Mouse (Mus musculus): Measurements from ENCODE around the gene Trappc6b. TPM values are rescaled to one million over a fixed set of nuclear protein-coding genes. Genes with fewer than 3 reads are reported as not detected.
A peak's percentile ranks its signal among the peaks of the same experiment; 100 is the strongest.

Gene Trappc6b
- polyA plus RNA-seq, 1 experiment from 2014 or later: 90.5 TPM

DNA sequence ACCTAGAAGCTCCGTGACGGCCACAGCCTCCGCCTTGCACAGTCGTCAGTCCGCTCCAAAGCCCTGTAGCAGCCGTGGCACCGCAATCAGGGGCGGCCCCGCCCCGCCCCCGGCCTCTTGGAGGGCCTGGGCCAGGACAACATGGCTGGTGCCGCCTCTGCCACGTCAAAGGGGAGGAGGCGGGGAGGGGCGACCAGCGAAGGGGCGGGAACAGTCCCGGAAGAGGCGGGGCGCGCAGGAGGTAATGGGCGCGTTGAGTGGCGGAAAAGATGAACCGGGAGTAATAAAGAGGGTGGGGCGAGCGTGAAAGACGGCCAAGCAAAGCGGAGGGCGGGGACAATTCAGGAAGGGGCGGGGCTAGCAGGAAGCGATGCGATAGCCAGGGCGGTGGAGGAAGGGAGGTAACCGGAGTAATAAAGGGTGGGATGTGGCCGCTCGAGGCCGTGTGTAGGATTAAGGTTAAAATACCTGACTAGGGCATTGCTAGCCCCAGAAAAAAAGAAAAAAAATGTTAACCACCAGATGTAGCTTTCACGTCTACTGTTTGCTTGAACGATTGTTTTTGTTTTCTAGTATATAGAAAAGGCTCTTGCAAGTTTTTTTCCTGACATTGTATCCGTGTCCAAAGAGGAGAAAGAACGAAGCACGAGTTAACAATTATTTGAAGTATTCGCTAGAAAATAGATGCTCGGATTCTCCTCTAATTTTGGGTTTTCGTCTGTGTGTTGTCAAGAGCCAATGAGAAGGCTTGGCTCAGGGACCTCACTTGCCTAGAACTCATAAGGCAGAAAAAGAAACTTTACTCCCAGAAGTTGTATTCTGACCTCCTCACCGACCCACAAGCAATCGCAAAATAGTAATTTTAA, 49.2 kb downstream of the Trappc6b start, which contains the start of gene Sec23a:
Gene Sec23a (minus strand): TSS at position 174 of the 866 bp plus-strand sequence.
- Histone ChIP-seq H3K9ac (ENCODE audit: low read length) (peak within 1 kb of the TSS; percentile 94), H3K9me3 (replicated peaks; ENCODE audit: control insufficient read depth, low read length) (no peaks in the 10 kb centered on the region), H3K27me3 (ENCODE audit: control insufficient read depth, insufficient read depth, low read length) (no peaks in the 10 kb centered on the region), H3K4me3 (replicated peaks; ENCODE audit: low read length) (peak within 1 kb of the TSS; percentile 92), H3K36me3 (ENCODE audit: control insufficient read depth, insufficient read depth, low read length) (no peaks in the 10 kb centered on the region), H3K4me2 (ENCODE audit: low read depth, low read length) (peak within 1 kb of the TSS; percentile 90), H3K27ac (ENCODE audit: low read length) (peak within 1 kb of the TSS; percentile 96), H3K4me1 (ENCODE audit: control insufficient read depth, insufficient read depth, low read length) (peaks cover 27% of the 10 kb centered on the region)
- under 1% methylated on average over 48 of the region's 48 CpGs for WGBS
- ATAC-seq (ENCODE audit: insufficient read depth, low FRiP score): peak; percentile 97

DNA sequence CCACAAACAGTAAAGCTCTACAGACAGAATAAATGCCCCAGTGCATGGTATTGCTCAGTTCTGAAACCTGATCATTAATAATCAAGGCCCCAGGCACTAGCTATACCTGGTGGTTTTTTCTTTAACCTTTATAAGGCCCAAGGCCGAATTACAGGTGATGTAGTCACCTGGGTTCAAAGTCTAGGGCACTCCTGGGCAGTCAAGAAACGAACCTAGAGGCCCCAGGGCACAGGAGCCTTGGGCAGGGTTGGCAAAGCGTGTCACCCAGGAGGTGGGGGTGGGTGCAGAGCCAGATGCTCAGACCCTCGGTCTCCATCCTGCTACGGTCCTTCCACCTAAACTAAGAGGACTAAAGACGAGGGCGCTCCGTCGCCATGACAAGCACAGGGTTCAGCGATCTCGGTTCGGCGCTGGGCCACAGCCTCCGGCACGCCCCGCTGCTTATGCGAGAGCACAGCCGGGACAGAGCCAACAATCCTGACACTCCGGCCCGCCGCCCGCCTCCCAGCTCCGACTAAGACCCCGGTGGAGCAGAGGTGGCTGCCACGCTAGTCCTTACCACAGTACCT, 49.9 kb downstream of the Trappc6b start:
- H3K4me3 ChIP-seq (replicated peaks; ENCODE audit: low read length): peak overlapping the region; percentile 92
- no peaks in the 10 kb centered on the region for H3K27me3 ChIP-seq (ENCODE audit: control insufficient read depth, insufficient read depth, low read length)
- H3K4me2 ChIP-seq (ENCODE audit: low read depth, low read length): peak overlapping the region; percentile 81
- under 1% methylated on average over 25 of the region's 25 CpGs for WGBS
- ATAC-seq (ENCODE audit: insufficient read depth, low FRiP score): peak; percentile 16
- H3K27ac ChIP-seq (ENCODE audit: low read length): peak overlapping the region; percentile 96
- peaks cover 27% of the 10 kb centered on the region for H3K4me1 ChIP-seq (ENCODE audit: control insufficient read depth, insufficient read depth, low read length)
- peak overlapping the region; percentile 94 for H3K9ac ChIP-seq (ENCODE audit: low read length)
- no peaks in the 10 kb centered on the region for H3K9me3 ChIP-seq (replicated peaks; ENCODE audit: control insufficient read depth, low read length)
- H3K36me3 ChIP-seq (ENCODE audit: control insufficient read depth, insufficient read depth, low read length): peaks cover 4% of the 10 kb centered on the region; the same call in 1 of the 2 replicates

DNA sequence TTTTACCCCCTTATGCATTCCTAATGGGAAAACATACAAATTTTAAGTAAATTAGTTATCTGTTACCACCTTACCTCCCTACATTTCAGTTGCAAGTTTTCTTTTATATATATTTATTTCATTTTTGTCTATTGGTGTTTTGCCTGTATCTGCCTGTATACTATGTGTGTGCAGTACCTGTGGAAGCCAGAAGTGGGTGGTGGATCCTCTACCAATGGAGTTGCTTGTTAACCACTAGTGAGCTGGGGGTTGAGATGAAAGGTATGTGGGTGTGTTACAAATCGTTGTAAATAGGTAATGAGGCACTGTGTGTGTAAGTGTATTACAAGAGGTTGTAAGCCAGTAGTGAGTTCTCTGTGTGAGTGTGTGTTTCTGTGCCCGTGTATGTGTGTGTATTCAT, 50.8 kb downstream of the Trappc6b start:
- Histone ChIP-seq H3K4me2 (ENCODE audit: low read depth, low read length) (peak overlapping the region; percentile 81), H3K27ac (ENCODE audit: low read length) (no peak overlapping the region), H3K9me3 (replicated peaks; ENCODE audit: control insufficient read depth, low read length) (no peaks in the 10 kb centered on the region), H3K27me3 (ENCODE audit: control insufficient read depth, insufficient read depth, low read length) (no peaks in the 10 kb centered on the region), H3K9ac (ENCODE audit: low read length) (no peak overlapping the region), H3K4me1 (ENCODE audit: control insufficient read depth, insufficient read depth, low read length) (peaks cover 27% of the 10 kb centered on the region), H3K4me3 (replicated peaks; ENCODE audit: low read length) (peak overlapping the region; percentile 92), H3K36me3 (ENCODE audit: control insufficient read depth, insufficient read depth, low read length) (peaks cover 12% of the 10 kb centered on the region)
- WGBS: 68% methylated on average over 2 of the region's 2 CpGs
- ATAC-seq (ENCODE audit: insufficient read depth, low FRiP score): no peak

Other genes with a start within 250 kb of the Trappc6b start
- 79.6 and 80.8 TPM in 2 replicates for gene Sec23a, start 49.5 kb downstream of the Trappc6b start, polyA plus RNA-seq (2015; fragmentation: Nextera tagmentation; extraction: Ambion mirVana)
- gene Gemin2, start 48.1 kb downstream of the Trappc6b start, polyA plus RNA-seq (2015; fragmentation: Nextera tagmentation; extraction: Ambion mirVana): 21.3 and 25.7 TPM in 2 replicates
- 84.1 and 85.6 TPM in 2 replicates for gene Pnn, start 5.4 kb upstream of the Trappc6b start, polyA plus RNA-seq (2015; fragmentation: Nextera tagmentation; extraction: Ambion mirVana)
- 76.4 and 79.6 TPM in 2 replicates for gene Mia2, start 34.3 kb upstream of the Trappc6b start, polyA plus RNA-seq (2015; fragmentation: Nextera tagmentation; extraction: Ambion mirVana)
- 3.5 and 4.8 TPM in 2 replicates for gene Fbxo33, start 158.3 kb upstream of the Trappc6b start, polyA plus RNA-seq (2015; fragmentation: Nextera tagmentation; extraction: Ambion mirVana)

Data from stomach, embryonic 16.5 days (tissue).